ENCODE assay signal across 8 mouse cellular contexts in genomic region chr8:72722769-72723650, GRCm38 (mm10). TPM values are rescaled to one million over a fixed set of nuclear protein-coding genes. Genes with fewer than 3 reads are reported as not detected.
DNase-seq lines count a peak whose midpoint lies in the region; ATAC-seq and TF ChIP-seq lines count a peak whose summit lies in the region.

Gene Sin3b, plus strand, starts transcription at chr8:72723285.

- peaks cover 29% of the 10 kb centered on the region for H3K36me3 ChIP-seq in hindbrain, postnatal 0 days (ENCODE audit: insufficient read depth, low read length)

- peak within 1 kb of the TSS; percentile 91 for H3K4me2 ChIP-seq in hindbrain, postnatal 0 days (ENCODE audit: low read depth, low read length)

- peak; percentile 95 for DNase-seq in ZHBTc4 (ENCODE audit: low read depth, low spot score)
- peak; percentile 97 for DNase-seq in gastrocnemius, adult 2 months
- peak; percentile 95 for DNase-seq in hindbrain, postnatal 0 days (ENCODE audit: low spot score)
- peak; percentile 93 to 94 for DNase-seq in left cerebral cortex, adult 2 months (ENCODE audit: extremely low spot score in 1 of 2, low spot score in 2 of 2)
- peak; percentile 93 for DNase-seq in right cerebral cortex, adult 2 months (ENCODE audit: low spot score in 2 of 2)
- DNase-seq in urinary bladder, postnatal 14 days (ENCODE audit: low spot score): peak; percentile 97

- 14% methylated on average over 54 of the region's 56 CpGs for WGBS in hindbrain, postnatal 0 days

- intact Hi-C loops in gastrocnemius, adult 2 months (cut with DNase I): no loop called here
- intact Hi-C loops in left cerebral cortex, adult 2 months (cut with DNase I): no loop called here

- H3K4me1 ChIP-seq in hindbrain, postnatal 0 days (ENCODE audit: insufficient read depth, low read length): peaks cover 8% of the 10 kb centered on the region

- H3K27ac ChIP-seq in gastrocnemius, adult 2 months: peak within 1 kb of the TSS; percentile 92
- peak within 1 kb of the TSS; percentile 76 for H3K27ac ChIP-seq in hindbrain, postnatal 0 days
- H3K27ac ChIP-seq in left cerebral cortex, adult 2 months: peak within 1 kb of the TSS; percentile 88

- H3K4me3 ChIP-seq in gastrocnemius, adult 2 months: peak within 1 kb of the TSS; percentile 99
- peak within 1 kb of the TSS; percentile 95 for H3K4me3 ChIP-seq in hindbrain, postnatal 0 days (ENCODE audit: low read length)
- H3K4me3 ChIP-seq in left cerebral cortex, adult 2 months: peak within 1 kb of the TSS; percentile 89

- H3K9me3 ChIP-seq in hindbrain, postnatal 0 days (ENCODE audit: low read length): no peaks in the 10 kb centered on the region

- no peak for TF ChIP-seq CTCF in gastrocnemius, adult 2 months (IDR thresholded peaks at IDR 0.05)
- no peak for TF ChIP-seq CTCF in hindbrain, postnatal 0 days (IDR thresholded peaks at IDR 0.05; ENCODE audit: low read depth)
- TF ChIP-seq CTCF in left cerebral cortex, adult 2 months (IDR thresholded peaks at IDR 0.05): no peak

- no peaks in the 10 kb centered on the region for H3K27me3 ChIP-seq in hindbrain, postnatal 0 days (ENCODE audit: insufficient read depth, low read length)

- peak; percentile 96 for ATAC-seq in common myeloid progenitor, adult 5-6 weeks (replicated peaks; ENCODE audit: low read depth, poor library complexity, severe bottlenecking)
- peak; percentile 98 for ATAC-seq in hindbrain, postnatal 0 days
- ATAC-seq in megakaryocyte, adult 5-6 weeks (ENCODE audit: poor library complexity, severe bottlenecking): peak; percentile 99

- H3K9ac ChIP-seq in hindbrain, postnatal 0 days (replicated peaks; ENCODE audit: low read length): peak within 1 kb of the TSS; percentile 97

RNA-seq across cellular contexts. Expression of gene Sin3b, which starts in this region (rescaled TPM):
- total RNA-seq in common myeloid progenitor, adult 5-6 weeks (2017): 90.0 and 103 TPM in 2 replicates
- total RNA-seq in gastrocnemius, adult 2 months (2021): 10 to 100 TPM; 29.4 to 36.6 TPM
- 259 and 269 TPM in 2 replicates for total RNA-seq in hindbrain, postnatal 0 days (2014; rRNA removed)
- 245 and 250 TPM in 2 replicates for polyA plus RNA-seq in hindbrain, postnatal 0 days (2015; fragmentation: Nextera tagmentation; extraction: Ambion mirVana)
- 100 to 1,000 TPM; 148 to 162 TPM for total RNA-seq in left cerebral cortex, adult 2 months (2021)
- total RNA-seq in megakaryocyte, adult 5-6 weeks (2015): 93.7 and 101 TPM in 2 replicates
- 84.6 and 102 TPM in 2 replicates for total RNA-seq in megakaryocyte, adult 5-6 weeks (2017)

Comparison
In these comparisons a context has a peak if more than half of its experiments do, and no peak if none do; other contexts are left out.
1. Peak in every context shown above with its lines: DNase-seq, ATAC-seq, H3K4me3 ChIP-seq and H3K27ac ChIP-seq.